Mouse (Mus musculus) midbrain, postnatal 0 days (tissue): ENCODE measurements around the gene Cdkl1. TPM values are rescaled to one million over a fixed set of nuclear protein-coding genes. Genes with fewer than 3 reads are reported as not detected.

Experiments used
- ATAC-seq: fragments of 200-750 bp; cut with Nextera tagmentation; 2 replicates; pipeline ENCODE4 v1.8.0; 2017; ENCODE audit warnings: moderate number of reproducible peaks, mild to moderate bottlenecking, moderate TSS enrichment, moderate library complexity; ENCODE audit not compliant: low FRiP score
- DNase-seq: peaks from one replicate; pipeline ENCODE4 v3.0.0-alpha.2; 2015; ENCODE audit warnings: low spot score
- H3K27ac ChIP-seq: fragments of 300-500 bp; sonication (generic); 2 replicates; pipeline ENCODE4 v1.5.1; 2014; ENCODE audit warnings: low read depth, mild to moderate bottlenecking, low read length, mixed read lengths
- H3K27me3 ChIP-seq: fragments of 300-500 bp; sonication (generic); 2 replicates; pipeline ENCODE4 v1.6.1; 2014; ENCODE audit warnings: low read length, control low read depth, mixed read lengths; ENCODE audit not compliant: insufficient read depth
- H3K36me3 ChIP-seq: fragments of 300-500 bp; sonication (generic); 2 replicates; pipeline ENCODE4 v1.6.1; 2014; ENCODE audit warnings: low read length, control low read depth, mixed read lengths; ENCODE audit not compliant: insufficient read depth
- H3K4me1 ChIP-seq: fragments of 300-500 bp; sonication (generic); 2 replicates; pipeline ENCODE4 v1.6.1; 2014; ENCODE audit warnings: mild to moderate bottlenecking, control low read depth, antibody characterized with exemption, low read length, mixed read lengths; ENCODE audit not compliant: insufficient read depth
- H3K4me2 ChIP-seq: fragments of 300-500 bp; sonication (generic); 2 replicates; pipeline ENCODE4 v1.6.1; 2014; ENCODE audit warnings: low read depth, mild to moderate bottlenecking, low read length, mixed read lengths; ENCODE audit not compliant: poor library complexity, severe bottlenecking
- H3K4me3 ChIP-seq: fragments of 300-500 bp; sonication (generic); 2 replicates; pipeline ENCODE4 v1.5.1; 2014; ENCODE audit warnings: low read depth, mild to moderate bottlenecking, low read length, moderate library complexity
- H3K9ac ChIP-seq: fragments of 300-500 bp; sonication (generic); replicated peaks from 2 replicates; pipeline ENCODE4 v1.6.1; 2014; ENCODE audit warnings: mild to moderate bottlenecking, low read length, moderate library complexity, mixed read lengths; ENCODE audit not compliant: poor library complexity, severe bottlenecking
- H3K9me3 ChIP-seq: fragments of 300-500 bp; sonication (generic); 2 replicates; pipeline ENCODE4 v1.6.1; 2016; ENCODE audit warnings: low read length, control low read depth
- CTCF ChIP-seq: IDR thresholded peaks from 2 replicates; pipeline ENCODE4 v1.5.1; 2016; ENCODE audit warnings: antibody characterized with exemption, mild to moderate bottlenecking
- WGBS: fragments of 180-500 bp; shearing (Covaris S2); extraction: QIAGEN DNeasy Blood & Tissue Kit; methylation state at CpG from one replicate; pipeline ENCODE4 v1.1.7; 2014; 5-methylcytosine and 5-hydroxymethylcytosine counted together
- polyA plus RNA-seq: library from polyadenylated mRNA; unstranded; fragments of >200 nt; fragmentation: Nextera tagmentation; extraction: Ambion mirVana; gene quantifications from 2 replicates; pipeline ENCODE4 v1.2.1, GENCODE M21; 2015
- total RNA-seq: library from RNA; depleted of rRNA; stranded (reverse); fragments of >200 nt; gene quantifications from 2 replicates; pipeline ENCODE4 v1.2.3, GENCODE M21; 2014

Cdkl1 gene
- total and polyA plus RNA-seq, 2 experiments from 2014 or later, result 21.7 to 46.0 TPM

DNA sequence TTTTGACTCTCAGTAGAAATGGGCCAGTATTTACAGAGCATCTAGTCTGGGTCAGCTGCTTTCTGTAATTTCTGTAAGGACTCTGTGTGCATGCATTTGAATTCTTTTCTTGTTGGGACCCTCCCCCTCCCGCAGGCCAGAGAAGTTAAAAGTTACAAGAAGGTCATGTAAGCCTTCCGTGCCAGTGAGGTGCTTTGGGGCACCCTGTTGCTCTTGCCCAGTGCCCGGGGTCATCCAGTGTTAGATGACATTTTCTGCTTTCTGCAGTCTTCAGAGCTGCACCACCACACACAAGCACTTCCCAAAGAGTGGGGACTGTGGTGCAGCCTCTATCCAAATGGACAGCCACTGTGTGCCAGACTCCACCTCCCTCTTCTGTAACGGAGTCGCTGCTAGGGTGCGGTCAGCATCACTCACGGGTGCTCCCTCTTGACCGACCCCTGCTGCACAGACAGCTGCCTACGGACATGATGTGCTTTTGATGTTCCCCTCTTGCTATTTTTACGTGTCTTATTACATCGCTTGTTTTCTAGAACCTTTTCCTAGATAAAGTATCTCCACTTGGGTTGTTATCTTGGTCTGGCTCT lies 16.4 kb upstream of the Cdkl1 start:
- H3K36me3 ChIP-seq, result peaks cover 23% of the 10 kb centered on the region; the same call in 1 of the 2 replicates
- no peak for ATAC-seq

DNA sequence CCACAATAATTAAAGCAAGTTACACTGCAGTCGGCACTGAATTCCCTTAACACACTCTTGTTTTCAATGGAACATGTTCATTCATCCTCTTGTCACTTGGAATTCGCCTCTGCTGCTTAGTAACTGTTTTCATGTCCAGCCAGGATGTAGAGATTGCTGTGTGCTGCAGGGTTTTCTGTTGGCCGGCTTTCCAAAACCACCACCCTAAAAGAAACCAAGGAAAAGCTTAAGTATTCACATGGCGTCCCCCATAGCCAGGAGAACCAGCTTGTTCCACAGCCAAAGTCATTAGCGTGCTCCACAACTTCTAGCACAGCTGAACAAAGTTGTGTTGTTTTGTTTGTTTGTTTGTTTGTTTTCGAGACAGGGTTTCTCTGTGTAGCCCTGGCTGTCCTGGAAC lies 14.1 kb upstream of the Cdkl1 start:
- no peaks in the 10 kb centered on the region for H3K4me1 ChIP-seq
- no peaks in the 10 kb centered on the region for H3K9me3 ChIP-seq
- H3K36me3 ChIP-seq, result peaks cover 23% of the 10 kb centered on the region; the same call in 1 of the 2 replicates
- TF ChIP-seq CTCF, result no peak
- 87% methylated on average over 6 of the region's 6 CpGs for WGBS
- peak; percentile 49 for DNase-seq
- H3K4me3 ChIP-seq, result no peak overlapping the region
- no peak overlapping the region for H3K27ac ChIP-seq
- H3K9ac ChIP-seq, result no peak overlapping the region
- no peaks in the 10 kb centered on the region for H3K27me3 ChIP-seq
- no peak for ATAC-seq
- H3K4me2 ChIP-seq, result no peak overlapping the region

More for the DNA sequence above, 16.4 kb upstream of the Cdkl1 start:
- no peaks in the 10 kb centered on the region for H3K9me3 ChIP-seq
- H3K27ac ChIP-seq, result no peak overlapping the region
- TF ChIP-seq CTCF, result no peak
- no peaks in the 10 kb centered on the region for H3K4me1 ChIP-seq
- no peak overlapping the region for H3K9ac ChIP-seq
- no peak overlapping the region for H3K4me2 ChIP-seq
- no peak overlapping the region for H3K4me3 ChIP-seq
- no peaks in the 10 kb centered on the region for H3K27me3 ChIP-seq
- no peak for DNase-seq
- 82% methylated on average over 11 of the region's 11 CpGs for WGBS

DNA sequence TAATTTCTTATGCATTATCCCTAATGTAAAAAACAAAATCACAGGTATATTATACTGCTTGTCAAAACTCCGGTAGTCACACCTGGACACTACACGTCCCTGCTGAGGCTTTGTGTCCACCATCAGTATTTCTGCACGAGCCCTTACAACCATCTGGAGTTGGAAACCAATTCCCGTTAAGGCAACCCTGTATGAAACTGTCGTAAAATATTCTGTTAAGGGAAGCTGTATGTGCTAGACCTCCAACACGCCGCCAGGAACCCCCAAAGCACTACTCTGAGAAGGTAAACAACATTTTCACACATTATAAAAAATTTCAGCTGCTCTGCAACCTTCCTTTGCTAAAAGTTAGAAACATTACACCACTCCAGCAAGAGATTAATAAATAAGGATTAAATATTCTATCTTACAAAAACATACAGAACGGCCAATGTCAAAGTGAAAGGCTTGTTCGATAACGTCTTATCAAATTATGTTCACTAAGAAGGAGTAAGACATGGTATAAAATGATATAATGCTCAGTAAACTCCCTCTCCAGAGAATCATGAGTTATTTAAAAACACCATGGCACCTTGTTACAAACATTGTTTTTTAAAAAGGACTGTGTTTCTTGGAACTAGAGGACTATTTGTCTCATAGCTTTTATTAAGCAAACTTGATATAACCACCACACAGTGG lies 13.5 kb upstream of the Cdkl1 start:
- no peaks in the 10 kb centered on the region for H3K4me1 ChIP-seq
- peaks cover 23% of the 10 kb centered on the region; the same call in 1 of the 2 replicates for H3K36me3 ChIP-seq
- no peaks in the 10 kb centered on the region for H3K9me3 ChIP-seq

DNA sequence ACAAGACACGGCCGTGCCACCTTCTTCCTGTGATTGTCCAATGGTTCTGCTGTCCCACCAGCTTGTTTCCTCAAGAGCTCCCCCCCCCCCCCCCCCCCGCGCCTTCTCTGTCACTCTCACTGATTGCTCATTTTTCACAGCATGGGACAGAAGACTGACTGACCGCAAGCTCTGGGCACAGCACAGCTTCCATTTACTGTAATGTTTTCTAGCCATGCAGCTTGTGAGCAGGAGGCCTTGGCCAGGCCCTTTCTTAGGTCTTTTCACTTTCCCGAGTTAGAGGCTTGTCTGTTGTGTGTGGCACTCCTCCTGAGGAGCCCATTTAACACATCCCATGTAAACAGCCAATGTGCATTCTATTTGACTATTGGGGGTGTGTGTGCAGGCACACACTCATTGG lies 12.1 kb upstream of the Cdkl1 start:
- ATAC-seq, result no peak
- H3K4me2 ChIP-seq, result no peak overlapping the region
- DNase-seq, result no peak
- H3K27me3 ChIP-seq, result no peaks in the 10 kb centered on the region
- no peak for TF ChIP-seq CTCF
- no peaks in the 10 kb centered on the region for H3K9me3 ChIP-seq
- H3K36me3 ChIP-seq, result peaks cover 13% of the 10 kb centered on the region; the same call in 1 of the 2 replicates
- H3K27ac ChIP-seq, result no peak overlapping the region
- H3K9ac ChIP-seq, result no peak overlapping the region
- no peak overlapping the region for H3K4me3 ChIP-seq
- H3K4me1 ChIP-seq, result no peaks in the 10 kb centered on the region
- WGBS, result 88% methylated on average over 4 of the region's 6 CpGs

More for the DNA sequence above, 13.5 kb upstream of the Cdkl1 start:
- Histone ChIP-seq H3K27me3 (no peaks in the 10 kb centered on the region), H3K9ac (no peak overlapping the region), H3K4me2 (no peak overlapping the region), H3K27ac (no peak overlapping the region), H3K4me3 (no peak overlapping the region)
- DNase-seq (no peak), ATAC-seq (no peak)
- TF ChIP-seq CTCF, result no peak
- 92% methylated on average over 10 of the region's 10 CpGs for WGBS

DNA sequence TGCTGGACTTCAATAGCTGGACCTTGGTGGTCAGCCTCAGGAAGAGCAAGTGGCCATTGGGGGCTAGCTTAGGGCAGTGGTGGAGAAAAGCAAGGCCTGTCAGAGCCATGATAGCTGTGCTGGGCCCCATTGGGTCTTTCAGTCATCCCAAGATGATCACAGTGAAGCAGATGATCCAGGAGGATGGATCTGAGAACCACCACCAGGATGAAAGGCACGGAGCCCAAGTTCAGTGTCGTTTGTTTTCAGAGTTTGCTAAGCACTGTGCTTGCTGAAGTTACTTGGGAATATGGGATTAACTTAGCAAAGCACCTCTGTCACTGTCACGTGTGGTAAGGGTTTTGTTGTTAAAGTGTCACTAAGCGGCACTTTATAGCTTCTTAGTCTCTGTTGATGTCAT lies 9.5 kb upstream of the Cdkl1 start:
- 88% methylated on average over 4 of the region's 4 CpGs for WGBS
- Histone ChIP-seq H3K27ac (no peak overlapping the region), H3K4me2 (no peak overlapping the region), H3K36me3 (no peaks in the 10 kb centered on the region), H3K4me3 (no peak overlapping the region), H3K9ac (no peak overlapping the region), H3K9me3 (no peaks in the 10 kb centered on the region), H3K4me1 (no peaks in the 10 kb centered on the region), H3K27me3 (no peaks in the 10 kb centered on the region)
- no peak for DNase-seq
- TF ChIP-seq CTCF, result no peak
- ATAC-seq, result no peak

DNA sequence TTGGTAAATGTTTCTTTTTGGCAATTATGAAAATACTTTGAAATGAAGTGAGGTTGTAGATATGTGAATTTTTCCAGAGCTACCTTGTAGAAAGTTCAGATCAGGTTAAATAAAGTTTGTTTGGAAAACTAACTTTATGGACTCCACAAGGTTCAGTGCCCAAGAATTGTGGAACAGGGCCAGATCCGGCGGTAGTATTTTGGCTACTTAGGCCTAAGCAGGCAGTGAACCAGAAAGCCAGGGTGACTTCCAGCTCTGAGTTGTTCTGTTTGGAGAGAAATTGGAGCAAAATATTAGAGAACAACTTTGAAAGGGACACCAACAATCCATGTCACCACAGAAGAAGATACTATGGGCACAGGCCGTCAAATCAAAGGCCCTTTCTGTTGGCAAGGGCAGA lies 5.2 kb upstream of the Cdkl1 start:
- WGBS, result 93% methylated on average over 3 of the region's 3 CpGs
- TF ChIP-seq CTCF, result no peak

More for the DNA sequence above, 5.2 kb upstream of the Cdkl1 start:
- Histone ChIP-seq H3K27me3 (no peaks in the 10 kb centered on the region), H3K4me2 (no peak overlapping the region), H3K4me3 (no peak overlapping the region), H3K27ac (no peak overlapping the region), H3K4me1 (no peaks in the 10 kb centered on the region; the same call in 1 of the 2 replicates), H3K9ac (no peak overlapping the region), H3K36me3 (no peaks in the 10 kb centered on the region), H3K9me3 (no peaks in the 10 kb centered on the region)
- ATAC-seq (no peak), DNase-seq (no peak)
